In genomic region chr3:94622550-94622949, GRCm38 (mm10) we compare ENCODE assay signal across 23 mouse cellular contexts. TPM values are rescaled to one million over a fixed set of nuclear protein-coding genes. Genes with fewer than 3 reads are reported as not detected.
DNase-seq lines count a peak whose midpoint lies in the region; ATAC-seq and TF ChIP-seq lines count a peak whose summit lies in the region.
"Had no signal": no experiment of that assay in that cellular context is flagged by ENCODE, and none has a peak within 500 bp of the region (broad histone marks: within the 10 kb centered on the region; RNA-seq: fewer than 3 reads in every experiment).

No protein-coding gene starts in this region.

- no peaks in the 10 kb centered on the region for H3K27me3 ChIP-seq in heart, embryonic 10.5 days (ENCODE audit: insufficient read depth, poor library complexity, severe bottlenecking)
- no peaks in the 10 kb centered on the region for H3K27me3 ChIP-seq in lung, embryonic 14.5 days (ENCODE audit: insufficient read depth, low read length)
- H3K27me3 ChIP-seq in stomach, embryonic 15.5 days (replicated peaks) = no peaks in the 10 kb centered on the region
- H3K27me3 ChIP-seq: hindbrain, embryonic 12.5 days; midbrain, embryonic 12.5 days had no signal

- H3K36me3 ChIP-seq in heart, embryonic 10.5 days = peaks cover 18% of the 10 kb centered on the region; the same call in 1 of the 2 replicates
- H3K36me3 ChIP-seq in lung, embryonic 14.5 days (ENCODE audit: insufficient read depth) = no peaks in the 10 kb centered on the region
- no peaks in the 10 kb centered on the region for H3K36me3 ChIP-seq in stomach, embryonic 15.5 days
- H3K36me3 ChIP-seq: hindbrain, embryonic 12.5 days; midbrain, embryonic 12.5 days had no signal

- H3K4me3 ChIP-seq in heart, embryonic 10.5 days = no peak overlapping the region
- no peak overlapping the region for H3K4me3 ChIP-seq in lung, embryonic 14.5 days (ENCODE audit: low read depth, low read length)
- no peak overlapping the region for H3K4me3 ChIP-seq in stomach, embryonic 15.5 days (replicated peaks)
- H3K4me3 ChIP-seq: gastrocnemius, adult 2 months; heart, adult 2 months; hindbrain, embryonic 12.5 days; midbrain, embryonic 12.5 days had no signal

- no peak overlapping the region for H3K4me2 ChIP-seq in lung, embryonic 14.5 days
- H3K4me2 ChIP-seq in stomach, embryonic 15.5 days = no peak overlapping the region
- H3K4me2 ChIP-seq: hindbrain, embryonic 12.5 days; midbrain, embryonic 12.5 days had no signal

- WGBS in heart, embryonic 10.5 days = 73% methylated on average over 10 of the region's 10 CpGs
- 85% methylated on average over 10 of the region's 10 CpGs for WGBS in lung, embryonic 14.5 days
- 85% methylated on average over 10 of the region's 10 CpGs for WGBS in stomach, embryonic 15.5 days

- peaks cover 40% of the 10 kb centered on the region for H3K4me1 ChIP-seq in heart, embryonic 10.5 days
- no peaks in the 10 kb centered on the region for H3K4me1 ChIP-seq in lung, embryonic 14.5 days (ENCODE audit: insufficient read depth)
- H3K4me1 ChIP-seq in stomach, embryonic 15.5 days = no peaks in the 10 kb centered on the region; the same call in 1 of the 2 replicates
- H3K4me1 ChIP-seq: hindbrain, embryonic 12.5 days; midbrain, embryonic 12.5 days had no signal

- DNase-seq in heart, embryonic 10.5 days (ENCODE audit: low spot score) = peak; percentile 83
- no peak for DNase-seq in heart, adult 11 months
- no peak for DNase-seq in lung, embryonic 14.5 days
- DNase-seq in lung, postnatal 4 days = no peak
- peak; percentile 44 for DNase-seq in liver
- DNase-seq in urinary bladder, adult 2 months (ENCODE audit: low spot score) = no peak
- DNase-seq: adrenal gland, adult 8-10 months; cerebellum, adult 11-12 months; cerebellum, postnatal 25 days; forebrain, postnatal 0 days; gastrocnemius, adult 2 months; right cerebral cortex, postnatal 14 days; thymus, postnatal 36 days had no signal

- no peak for ATAC-seq in lung, embryonic 14.5 days (ENCODE audit: insufficient read depth)
- ATAC-seq in stomach, embryonic 15.5 days (ENCODE audit: insufficient read depth, low FRiP score, low read depth) = peak; percentile 73
- ATAC-seq in frontal cortex, adult (ENCODE audit: low TSS enrichment) = no peak
- ATAC-seq: forebrain, postnatal 0 days; inflammation-experienced regulatory T-cells, adult 6 months had no signal

- peak overlapping the region; percentile 71 for H3K27ac ChIP-seq in heart, embryonic 10.5 days
- H3K27ac ChIP-seq in lung, embryonic 14.5 days (ENCODE audit: low read depth) = peak overlapping the region; percentile 56
- H3K27ac ChIP-seq in stomach, embryonic 15.5 days = no peak overlapping the region
- H3K27ac ChIP-seq: hindbrain, embryonic 12.5 days; midbrain, embryonic 12.5 days had no signal

- TF ChIP-seq CTCF in lung, embryonic 14.5 days (IDR thresholded peaks at IDR 0.05; ENCODE audit: low read depth) = no peak

- no peaks in the 10 kb centered on the region for H3K9me3 ChIP-seq in heart, embryonic 10.5 days
- H3K9me3 ChIP-seq in lung, embryonic 14.5 days (ENCODE audit: low read depth, low read length) = no peaks in the 10 kb centered on the region
- no peaks in the 10 kb centered on the region for H3K9me3 ChIP-seq in stomach, embryonic 15.5 days
- H3K9me3 ChIP-seq: hindbrain, embryonic 12.5 days; midbrain, embryonic 12.5 days had no signal

- no peak overlapping the region for H3K9ac ChIP-seq in lung, embryonic 14.5 days
- H3K9ac ChIP-seq in stomach, embryonic 15.5 days = no peak overlapping the region
- H3K9ac ChIP-seq: forebrain, postnatal 0 days; hindbrain, embryonic 12.5 days; midbrain, embryonic 12.5 days had no signal

RNA-seq across cellular contexts. Expression of gene Gm10972, which starts 20.4 kb away (rescaled TPM):
- polyA plus RNA-seq in heart, embryonic 10.5 days (2016; fragmentation: Nextera tagmentation; extraction: Ambion mirVana) = not detected in 2 replicates
- polyA plus RNA-seq in lung, embryonic 14.5 days (2014; fragmentation: Nextera tagmentation; extraction: Ambion mirVana) = not detected in 2 replicates
- not detected in 2 replicates for polyA plus RNA-seq in stomach, embryonic 15.5 days (2015; fragmentation: Nextera tagmentation; extraction: Ambion mirVana)
- not detected in 2 replicates for polyA plus RNA-seq in urinary bladder, adult 2 months (2012; rRNA removed)
- polyA plus RNA-seq: forebrain, postnatal 0 days; heart, adult 2 months; hindbrain, embryonic 12.5 days; inflammation-experienced regulatory T-cells, adult 6 months; kidney, embryonic 14.5 days; large intestine, adult 2 months; midbrain, embryonic 12.5 days; neural tube, embryonic 14.5 days; spleen, adult 2 months had no signal

RNA-seq across cellular contexts. Expression of gene Tuft1, which starts 36.1 kb away (rescaled TPM):
- 7.9 and 9.5 TPM in 2 replicates for polyA plus RNA-seq in heart, embryonic 10.5 days (2016; fragmentation: Nextera tagmentation; extraction: Ambion mirVana)
- 8.2 and 8.8 TPM in 2 replicates for polyA plus RNA-seq in lung, embryonic 14.5 days (2014; fragmentation: Nextera tagmentation; extraction: Ambion mirVana)
- 12.8 and 13.7 TPM in 2 replicates for polyA plus RNA-seq in stomach, embryonic 15.5 days (2015; fragmentation: Nextera tagmentation; extraction: Ambion mirVana)
- 17.0 and 18.9 TPM in 2 replicates for polyA plus RNA-seq in urinary bladder, adult 2 months (2012; rRNA removed)

RNA-seq across cellular contexts. Expression of gene Snx27, which starts 40.0 kb away (rescaled TPM):
- polyA plus RNA-seq in heart, embryonic 10.5 days (2016; fragmentation: Nextera tagmentation; extraction: Ambion mirVana) = 32.2 and 41.3 TPM in 2 replicates
- 38.7 and 40.4 TPM in 2 replicates for polyA plus RNA-seq in lung, embryonic 14.5 days (2014; fragmentation: Nextera tagmentation; extraction: Ambion mirVana)
- 37.4 and 41.6 TPM in 2 replicates for polyA plus RNA-seq in stomach, embryonic 15.5 days (2015; fragmentation: Nextera tagmentation; extraction: Ambion mirVana)
- 20.6 and 22.3 TPM in 2 replicates for polyA plus RNA-seq in urinary bladder, adult 2 months (2012; rRNA removed)

Comparison
In these comparisons a context has a peak if more than half of its experiments do, and no peak if none do; other contexts are left out.
1. DNase-seq: peak in heart, embryonic 10.5 days (single experiment) and liver (single experiment); none in heart, adult 11 months (single experiment), lung, embryonic 14.5 days (single experiment), lung, postnatal 4 days (0 of 2) and urinary bladder, adult 2 months (single experiment).